ENCODE assay signal across 11 mouse cellular contexts in the genomic region with DNA sequence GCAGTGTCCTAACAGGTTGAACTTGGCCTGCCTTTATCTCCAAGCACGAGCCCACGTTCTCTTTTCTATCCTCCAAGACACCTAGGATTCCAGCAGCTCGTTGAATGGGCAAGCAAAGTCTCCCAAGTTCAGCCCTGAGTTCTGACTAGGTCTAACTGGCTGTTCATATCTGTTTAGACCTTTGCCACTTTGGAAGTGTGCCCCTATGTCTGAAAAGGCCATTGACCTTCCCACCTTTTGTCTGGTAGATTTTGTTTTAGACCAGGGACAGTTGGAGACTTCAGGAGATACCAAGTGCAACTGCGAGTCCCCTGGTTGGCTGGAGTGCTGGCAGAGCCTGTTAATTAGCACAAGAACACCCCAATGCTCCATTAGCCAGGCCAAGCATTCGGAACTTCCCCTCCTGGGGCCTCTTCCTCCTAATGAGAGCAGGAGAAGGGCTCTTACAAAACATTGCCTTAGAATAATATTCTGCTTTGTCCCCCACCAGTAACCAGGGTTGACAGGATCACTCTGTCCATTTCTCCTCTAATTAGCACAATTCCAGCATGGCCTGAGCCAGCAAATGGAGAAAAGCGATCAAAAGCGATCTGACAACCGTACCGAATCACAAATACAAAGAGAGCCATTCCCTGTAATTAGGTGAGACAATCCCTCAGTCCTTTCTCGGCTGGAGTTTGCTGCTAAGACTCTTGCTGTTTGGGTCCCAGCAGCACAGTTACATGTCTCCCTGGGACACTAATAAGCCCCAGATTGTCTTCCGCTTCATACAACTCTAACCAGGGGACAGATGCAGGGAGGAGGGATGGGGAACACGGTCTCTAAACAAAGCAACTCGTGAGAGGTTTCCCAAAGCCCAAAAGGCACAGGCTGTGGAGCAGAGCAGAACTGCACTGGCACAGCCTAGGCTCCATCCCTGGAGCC. TPM values are rescaled to one million over a fixed set of nuclear protein-coding genes. Genes with fewer than 3 reads are reported as not detected.
DNase-seq lines count a peak whose midpoint lies in the region; ATAC-seq and TF ChIP-seq lines count a peak whose summit lies in the region.
"Had no signal": no experiment of that assay in that cellular context is flagged by ENCODE, and none has a peak within 500 bp of the region (broad histone marks: within the 10 kb centered on the region; RNA-seq: fewer than 3 reads in every experiment).

No protein-coding gene starts in this region.

- peak overlapping the region; percentile 2; the same call in 1 of the 2 replicates for H3K9ac ChIP-seq in embryonic facial prominence, embryonic 13.5 days
- no peak overlapping the region for H3K9ac ChIP-seq in hindbrain, embryonic 16.5 days (ENCODE audit: low read depth, low read length)
- no peak overlapping the region for H3K9ac ChIP-seq in midbrain, embryonic 11.5 days (ENCODE audit: low read length)
- H3K9ac ChIP-seq: heart, embryonic 13.5 days had no signal

- no peak overlapping the region for H3K4me3 ChIP-seq in embryonic facial prominence, embryonic 13.5 days
- H3K4me3 ChIP-seq in hindbrain, embryonic 16.5 days (ENCODE audit: low read length): no peak overlapping the region
- H3K4me3 ChIP-seq in midbrain, embryonic 11.5 days (ENCODE audit: low read depth, low read length): no peak overlapping the region
- H3K4me3 ChIP-seq in gastrocnemius, adult 2 months: no peak overlapping the region
- H3K4me3 ChIP-seq: heart, embryonic 13.5 days had no signal

- DNase-seq in brain, adult 2 months (ENCODE audit: low read depth, low spot score): peak; percentile 34
- peak; percentile 91 for DNase-seq in midbrain, embryonic 11.5 days (ENCODE audit: low spot score, missing footprints)
- DNase-seq in gastrocnemius, adult 2 months: no peak
- no peak for DNase-seq in gastrocnemius, postnatal 4 days (ENCODE audit: low spot score in 2 of 2)
- no peak for DNase-seq in thymus, adult 18-20 months
- DNase-seq in thymus, postnatal 14 days: no peak

- H3K27ac ChIP-seq in embryonic facial prominence, embryonic 13.5 days: peak overlapping the region; percentile 77
- H3K27ac ChIP-seq in hindbrain, embryonic 16.5 days (ENCODE audit: low read depth, low read length): peak overlapping the region; percentile 51; the same call in 1 of the 2 replicates
- peak overlapping the region; percentile 67; the same call in 1 of the 2 replicates for H3K27ac ChIP-seq in midbrain, embryonic 11.5 days (ENCODE audit: low read depth, low read length)
- no peak overlapping the region for H3K27ac ChIP-seq in gastrocnemius, adult 2 months
- H3K27ac ChIP-seq: heart, embryonic 13.5 days had no signal

- peaks cover 8% of the 10 kb centered on the region for H3K36me3 ChIP-seq in embryonic facial prominence, embryonic 13.5 days
- H3K36me3 ChIP-seq in hindbrain, embryonic 16.5 days (ENCODE audit: control insufficient read depth, insufficient read depth, low read length): no peaks in the 10 kb centered on the region
- H3K36me3 ChIP-seq in midbrain, embryonic 11.5 days (ENCODE audit: control insufficient read depth, insufficient read depth, low read length): no peaks in the 10 kb centered on the region; the same call in 1 of the 2 replicates

- no peak for TF ChIP-seq CTCF in gastrocnemius, adult 2 months (IDR thresholded peaks at IDR 0.05)

- H3K27me3 ChIP-seq in embryonic facial prominence, embryonic 13.5 days: no peaks in the 10 kb centered on the region
- peaks cover 6% of the 10 kb centered on the region; the same call in 1 of the 2 replicates for H3K27me3 ChIP-seq in hindbrain, embryonic 16.5 days (replicated peaks; ENCODE audit: control insufficient read depth, insufficient read depth, low read length)
- no peaks in the 10 kb centered on the region for H3K27me3 ChIP-seq in midbrain, embryonic 11.5 days (ENCODE audit: control insufficient read depth, insufficient read depth, low read length)
- H3K27me3 ChIP-seq: heart, embryonic 13.5 days had no signal

- no peak for ATAC-seq in embryonic facial prominence, embryonic 13.5 days (ENCODE audit: insufficient number of reproducible peaks, insufficient read depth, low FRiP score, low TSS enrichment, low read depth)
- ATAC-seq in hindbrain, embryonic 16.5 days: peak; percentile 90
- peak; percentile 85 for ATAC-seq in midbrain, embryonic 11.5 days (ENCODE audit: low FRiP score)

- 28% methylated on average over 13 of the region's 13 CpGs for WGBS in embryonic facial prominence, embryonic 13.5 days
- 27% methylated on average over 13 of the region's 13 CpGs for WGBS in hindbrain, embryonic 16.5 days
- 35% methylated on average over 13 of the region's 13 CpGs for WGBS in midbrain, embryonic 11.5 days

- peaks cover 13% of the 10 kb centered on the region for H3K4me1 ChIP-seq in embryonic facial prominence, embryonic 13.5 days
- H3K4me1 ChIP-seq in hindbrain, embryonic 16.5 days (ENCODE audit: control insufficient read depth, insufficient read depth, low read depth, low read length): peaks cover 8% of the 10 kb centered on the region
- H3K4me1 ChIP-seq in midbrain, embryonic 11.5 days (ENCODE audit: control insufficient read depth, insufficient read depth, low read length): peaks cover 22% of the 10 kb centered on the region

- H3K4me2 ChIP-seq in embryonic facial prominence, embryonic 13.5 days: no peak overlapping the region
- no peak overlapping the region for H3K4me2 ChIP-seq in hindbrain, embryonic 16.5 days (ENCODE audit: low read length)
- H3K4me2 ChIP-seq in midbrain, embryonic 11.5 days: no peak overlapping the region
- H3K4me2 ChIP-seq: heart, embryonic 13.5 days had no signal

- intact Hi-C loops in gastrocnemius, adult 2 months (cut with DNase I): no loop called here

- H3K9me3 ChIP-seq in embryonic facial prominence, embryonic 13.5 days: no peaks in the 10 kb centered on the region
- H3K9me3 ChIP-seq in hindbrain, embryonic 16.5 days (ENCODE audit: control insufficient read depth, low read length): no peaks in the 10 kb centered on the region
- no peaks in the 10 kb centered on the region for H3K9me3 ChIP-seq in midbrain, embryonic 11.5 days (ENCODE audit: control insufficient read depth, low read length)
- H3K9me3 ChIP-seq: G1E; heart, embryonic 13.5 days had no signal

RNA-seq across cellular contexts. Expression of a gene that starts 37.4 kb away (rescaled TPM):
- 0.10 and 0.20 TPM in 2 replicates for polyA plus RNA-seq in embryonic facial prominence, embryonic 13.5 days (2015; fragmentation: Nextera tagmentation; extraction: Ambion mirVana)
- polyA plus RNA-seq in hindbrain, embryonic 16.5 days (2015; fragmentation: Nextera tagmentation; extraction: Ambion mirVana): 3.0 and 3.7 TPM in 2 replicates
- 0.66 and 0.99 TPM in 2 replicates for polyA plus RNA-seq in midbrain, embryonic 11.5 days (2014; fragmentation: Nextera tagmentation; extraction: Ambion mirVana)
- total RNA-seq in gastrocnemius, adult 2 months (2021): not detected
- total RNA-seq in gastrocnemius, postnatal 4 days (2021): not detected
- polyA plus RNA-seq: G1E; heart, embryonic 13.5 days; large intestine, adult 2 months had no signal

Comparison
In these comparisons a context has a peak if more than half of its experiments do, and no peak if none do; other contexts are left out.
1. DNase-seq: peak in brain, adult 2 months (single experiment) and midbrain, embryonic 11.5 days (single experiment); none in gastrocnemius, adult 2 months (single experiment), gastrocnemius, postnatal 4 days (0 of 2), thymus, adult 18-20 months (0 of 2) and thymus, postnatal 14 days (single experiment).